Mouse (Mus musculus) limb, embryonic 15.5 days (tissue): Measurements from ENCODE around the gene Slc34a2. TPM values are rescaled to one million over a fixed set of nuclear protein-coding genes. Genes with fewer than 3 reads are reported as not detected.
A peak's percentile ranks its signal among the peaks of the same experiment; 100 is the strongest.

Source experiments
- ATAC-seq: fragments of 200-750 bp; cut with Nextera tagmentation; 2 replicates; pipeline ENCODE4 v1.8.0; 2017; ENCODE audit warnings: low read depth, moderate TSS enrichment; ENCODE audit not compliant: insufficient number of reproducible peaks, low FRiP score, low TSS enrichment
- H3K27ac ChIP-seq: fragments of 300-500 bp; sonication (generic); 2 replicates; pipeline ENCODE4 v1.5.1; 2015; ENCODE audit warnings: moderate library complexity, mild to moderate bottlenecking, inconsistent platforms
- H3K27me3 ChIP-seq: fragments of 300-500 bp; sonication (generic); 2 replicates; pipeline ENCODE4 v1.6.1; 2015; ENCODE audit warnings: inconsistent platforms
- H3K36me3 ChIP-seq: fragments of 300-500 bp; sonication (generic); 2 replicates; pipeline ENCODE4 v1.6.1; 2015; ENCODE audit warnings: inconsistent platforms
- H3K4me1 ChIP-seq: fragments of 300-500 bp; sonication (generic); 2 replicates; pipeline ENCODE4 v1.6.1; 2015; ENCODE audit warnings: inconsistent platforms
- H3K4me2 ChIP-seq: fragments of 300-500 bp; sonication (generic); 2 replicates; pipeline ENCODE4 v1.6.1; 2015; ENCODE audit warnings: mild to moderate bottlenecking, inconsistent platforms
- H3K4me3 ChIP-seq: fragments of 300-500 bp; sonication (generic); 2 replicates; pipeline ENCODE4 v1.5.1; 2015; ENCODE audit warnings: mild to moderate bottlenecking, inconsistent platforms
- H3K9ac ChIP-seq: fragments of 300-500 bp; sonication (generic); 2 replicates; pipeline ENCODE4 v1.6.1; 2015; ENCODE audit warnings: inconsistent platforms
- H3K9me3 ChIP-seq: fragments of 300-500 bp; sonication (generic); 2 replicates; pipeline ENCODE4 v1.6.1; 2016; ENCODE audit warnings: inconsistent platforms
- WGBS: fragments of 180-500 bp; shearing (Covaris S2); methylation state at CpG from one replicate; pipeline ENCODE4 v1.1.7; 2015; 5-methylcytosine and 5-hydroxymethylcytosine counted together
- polyA plus RNA-seq: library from polyadenylated mRNA; unstranded; fragments of >200 nt; fragmentation: Nextera tagmentation; extraction: Ambion mirVana; gene quantifications from 2 replicates; pipeline ENCODE4 v1.2.1, GENCODE M21; 2015

The Slc34a2 gene
- polyA plus RNA-seq, 1 experiment from 2014 or later, result 1.4 TPM

DNA sequence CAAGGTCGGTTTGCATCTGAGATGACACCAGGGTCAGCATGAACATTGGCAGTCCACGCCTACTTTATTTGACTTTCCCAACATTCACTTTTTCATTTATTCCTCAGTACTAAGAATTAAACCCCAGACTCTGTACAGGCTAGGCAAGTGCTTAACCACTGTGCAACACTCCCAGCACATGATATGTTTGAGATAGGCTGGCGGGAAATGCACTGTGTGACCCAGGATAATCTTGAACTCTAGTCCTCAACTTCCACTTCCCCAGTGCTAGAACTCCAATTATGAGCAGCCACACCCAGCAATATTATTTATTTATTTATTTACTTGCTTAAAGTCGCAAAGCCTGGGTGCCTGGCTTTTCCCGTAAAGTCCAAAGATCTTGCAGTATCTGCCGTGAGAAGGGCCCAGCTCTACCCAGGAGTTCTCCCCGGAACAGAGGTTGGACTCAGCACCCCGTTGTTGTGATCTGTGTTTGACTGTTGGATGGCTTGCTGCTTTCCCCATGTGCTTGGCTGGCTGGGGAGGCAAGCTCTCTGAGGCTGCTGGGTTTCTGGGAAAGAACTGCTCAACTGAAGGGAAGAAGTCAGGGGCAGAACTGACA, 5.0 kb downstream of the Slc34a2 start:
- Histone ChIP-seq H3K27me3 (no peaks in the 10 kb centered on the region), H3K27ac (no peak overlapping the region), H3K4me3 (no peak overlapping the region), H3K4me1 (peaks cover 6% of the 10 kb centered on the region), H3K4me2 (no peak overlapping the region), H3K9me3 (no peaks in the 10 kb centered on the region), H3K36me3 (no peaks in the 10 kb centered on the region), H3K9ac (no peak overlapping the region)
- WGBS, result 83% methylated on average over 8 of the region's 8 CpGs
- no peak for ATAC-seq

DNA sequence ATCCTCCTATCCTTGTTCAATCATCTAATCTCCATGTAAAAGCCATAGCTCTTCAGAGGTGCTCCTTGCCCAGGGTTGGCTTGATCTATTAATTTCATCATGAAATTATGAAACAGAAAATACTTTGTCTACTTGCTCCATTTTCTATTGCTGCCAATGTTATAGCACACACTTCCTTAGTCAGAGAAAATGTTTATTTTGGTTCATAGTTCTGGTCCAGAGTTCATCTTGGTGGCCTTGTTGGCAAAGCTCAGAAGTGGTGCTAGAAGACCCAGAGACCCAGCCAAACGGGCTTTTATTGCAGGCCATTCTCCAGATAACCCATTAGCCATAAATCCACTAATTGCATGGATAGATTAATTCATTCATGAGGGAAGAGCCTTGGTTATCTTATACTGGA, 5.8 kb downstream of the Slc34a2 start:
- 37% methylated on average over 1 of the region's 1 CpGs for WGBS
- no peaks in the 10 kb centered on the region for H3K9me3 ChIP-seq
- ATAC-seq, result no peak
- H3K4me2 ChIP-seq, result no peak overlapping the region
- H3K27me3 ChIP-seq, result peaks cover 6% of the 10 kb centered on the region
- no peaks in the 10 kb centered on the region for H3K36me3 ChIP-seq
- H3K4me1 ChIP-seq, result peaks cover 6% of the 10 kb centered on the region
- no peak overlapping the region for H3K9ac ChIP-seq
- H3K27ac ChIP-seq, result no peak overlapping the region
- H3K4me3 ChIP-seq, result no peak overlapping the region

DNA sequence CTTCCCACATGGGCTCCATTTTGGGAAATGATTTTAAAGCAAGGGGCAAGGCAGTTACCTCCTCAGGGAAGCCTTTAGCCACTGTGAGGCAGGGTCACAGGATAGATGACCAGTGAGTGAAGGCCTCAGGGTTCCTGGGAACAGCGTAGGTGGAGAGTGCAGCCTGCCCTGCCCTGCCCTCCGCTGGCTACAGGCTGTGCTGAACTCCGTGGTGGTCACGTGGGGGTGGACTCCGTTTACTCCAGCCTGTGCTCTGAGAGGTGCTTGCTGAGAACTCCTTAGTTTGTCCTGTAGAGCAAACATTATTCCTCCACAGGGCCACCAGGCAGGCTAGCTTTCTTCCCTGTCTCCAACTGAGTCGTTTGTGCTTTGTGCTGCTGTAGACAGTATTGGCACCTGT, 10.1 kb downstream of the Slc34a2 start:
- peaks cover 23% of the 10 kb centered on the region for H3K27me3 ChIP-seq
- no peak overlapping the region for H3K27ac ChIP-seq
- 24% methylated on average over 6 of the region's 6 CpGs for WGBS
- H3K4me3 ChIP-seq, result no peak overlapping the region
- H3K4me2 ChIP-seq, result no peak overlapping the region
- no peak for ATAC-seq
- H3K36me3 ChIP-seq, result no peaks in the 10 kb centered on the region
- no peaks in the 10 kb centered on the region for H3K9me3 ChIP-seq
- no peak overlapping the region for H3K9ac ChIP-seq
- H3K4me1 ChIP-seq, result peaks cover 6% of the 10 kb centered on the region

DNA sequence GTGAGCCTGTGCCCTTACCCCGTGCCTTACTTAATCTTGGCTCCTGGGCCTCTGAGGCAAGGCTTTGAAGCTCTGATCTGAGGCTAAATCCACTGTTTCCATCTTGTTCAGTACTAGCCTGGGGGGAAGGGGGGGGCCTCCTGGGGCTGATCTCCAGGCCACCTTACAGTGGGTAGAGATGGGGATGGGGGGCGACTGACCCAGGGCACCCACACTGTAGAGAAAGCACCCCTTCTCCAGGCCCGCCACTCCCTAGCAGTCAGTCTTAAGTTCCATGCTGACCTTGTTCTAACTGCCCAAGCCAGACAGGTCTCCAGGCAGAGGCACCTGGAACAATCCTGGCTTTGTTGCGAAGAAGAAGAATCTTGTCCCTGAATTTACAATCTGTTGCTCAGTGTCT, 10.7 kb downstream of the Slc34a2 start:
- ATAC-seq, result 0 out of 2 replicates have a peak, but pooled peaks have one; percentile 7
- Histone ChIP-seq H3K27me3 (peaks cover 23% of the 10 kb centered on the region), H3K36me3 (no peaks in the 10 kb centered on the region), H3K9me3 (no peaks in the 10 kb centered on the region), H3K9ac (no peak overlapping the region), H3K4me3 (peak overlapping the region; percentile 35), H3K27ac (no peak overlapping the region), H3K4me1 (peaks cover 6% of the 10 kb centered on the region), H3K4me2 (peak overlapping the region; percentile 59)
- WGBS, result 46% methylated on average over 4 of the region's 4 CpGs

DNA sequence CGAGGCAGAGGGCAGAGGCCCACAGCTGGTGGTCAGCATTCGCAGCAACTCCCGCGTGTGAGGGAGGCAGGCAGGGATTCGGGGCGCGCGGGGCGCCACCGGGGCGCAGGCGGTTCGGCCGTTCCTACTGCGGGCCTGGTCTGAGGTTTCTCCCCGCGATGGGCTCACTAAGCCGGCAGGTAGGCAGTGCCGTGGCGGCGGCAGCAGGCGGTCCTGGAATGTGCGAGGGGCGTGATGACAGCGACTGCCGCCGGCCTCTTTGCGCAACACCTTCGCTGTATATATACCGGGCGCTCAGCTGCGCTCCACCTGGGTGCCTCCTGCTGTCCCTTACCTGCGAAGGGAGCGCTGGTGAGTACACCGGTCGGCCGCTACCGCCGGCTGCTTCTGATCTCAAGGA, 11.2 kb downstream of the Slc34a2 start:
- H3K27me3 ChIP-seq, result peaks cover 23% of the 10 kb centered on the region
- H3K36me3 ChIP-seq, result no peaks in the 10 kb centered on the region
- H3K27ac ChIP-seq, result no peak overlapping the region
- peak overlapping the region; percentile 59 for H3K4me2 ChIP-seq
- H3K9ac ChIP-seq, result no peak overlapping the region
- 0 out of 2 replicates have a peak, but pooled peaks have one; percentile 10 for ATAC-seq
- WGBS, result 2% methylated on average over 39 of the region's 39 CpGs
- H3K9me3 ChIP-seq, result no peaks in the 10 kb centered on the region
- peaks cover 6% of the 10 kb centered on the region for H3K4me1 ChIP-seq
- H3K4me3 ChIP-seq, result peak overlapping the region; percentile 35

DNA sequence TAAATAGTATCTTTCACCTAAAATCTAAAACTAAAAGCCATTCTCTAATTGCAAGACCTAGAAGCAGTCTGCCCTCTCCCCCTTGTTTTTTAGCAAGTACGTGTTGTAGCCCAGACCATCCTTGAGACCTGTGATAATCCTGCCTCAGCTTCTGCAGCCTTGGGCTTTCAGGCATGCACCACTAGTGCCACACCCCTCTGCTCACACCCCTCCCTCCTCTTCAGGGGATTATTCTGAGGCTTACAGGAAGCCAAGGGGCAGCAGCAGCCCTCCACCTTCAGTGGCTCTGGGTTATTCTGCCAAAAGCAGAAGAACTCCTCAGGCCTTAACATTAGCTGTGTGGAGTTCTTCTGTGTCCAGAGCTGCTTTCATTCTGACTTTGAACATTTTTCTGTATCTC, 13.1 kb downstream of the Slc34a2 start:
- Histone ChIP-seq H3K9ac (no peak overlapping the region), H3K4me2 (no peak overlapping the region), H3K4me3 (no peak overlapping the region), H3K36me3 (no peaks in the 10 kb centered on the region), H3K9me3 (no peaks in the 10 kb centered on the region), H3K4me1 (peaks cover 6% of the 10 kb centered on the region), H3K27me3 (peaks cover 23% of the 10 kb centered on the region), H3K27ac (no peak overlapping the region)
- WGBS, result 27% methylated on average over 1 of the region's 1 CpGs
- ATAC-seq, result no peak

DNA sequence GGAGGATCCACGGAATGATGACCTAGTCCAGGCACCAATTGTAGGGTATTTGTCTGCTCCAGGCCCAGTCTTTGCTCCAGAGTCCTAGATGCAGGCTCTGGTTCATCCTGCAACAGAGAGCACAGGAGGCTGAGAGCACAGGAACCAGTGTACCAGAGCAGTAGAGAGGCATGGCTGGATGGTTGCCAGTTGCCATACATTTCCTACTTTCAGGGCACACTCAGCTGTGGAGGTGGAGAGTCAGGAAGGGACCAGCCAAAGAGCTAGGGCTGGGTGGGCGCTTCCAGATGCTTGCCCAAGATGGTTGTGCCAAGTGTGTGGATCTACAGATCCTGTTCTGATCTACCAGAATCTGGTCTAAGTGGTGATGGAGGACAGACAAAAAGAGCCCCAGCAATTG, 15.4 kb downstream of the Slc34a2 start:
- Histone ChIP-seq H3K27me3 (peaks cover 22% of the 10 kb centered on the region), H3K4me2 (no peak overlapping the region), H3K9ac (no peak overlapping the region), H3K4me3 (no peak overlapping the region), H3K9me3 (no peaks in the 10 kb centered on the region), H3K36me3 (no peaks in the 10 kb centered on the region), H3K4me1 (peaks cover 6% of the 10 kb centered on the region), H3K27ac (no peak overlapping the region)
- ATAC-seq, result no peak
- WGBS, result 72% methylated on average over 2 of the region's 2 CpGs

DNA sequence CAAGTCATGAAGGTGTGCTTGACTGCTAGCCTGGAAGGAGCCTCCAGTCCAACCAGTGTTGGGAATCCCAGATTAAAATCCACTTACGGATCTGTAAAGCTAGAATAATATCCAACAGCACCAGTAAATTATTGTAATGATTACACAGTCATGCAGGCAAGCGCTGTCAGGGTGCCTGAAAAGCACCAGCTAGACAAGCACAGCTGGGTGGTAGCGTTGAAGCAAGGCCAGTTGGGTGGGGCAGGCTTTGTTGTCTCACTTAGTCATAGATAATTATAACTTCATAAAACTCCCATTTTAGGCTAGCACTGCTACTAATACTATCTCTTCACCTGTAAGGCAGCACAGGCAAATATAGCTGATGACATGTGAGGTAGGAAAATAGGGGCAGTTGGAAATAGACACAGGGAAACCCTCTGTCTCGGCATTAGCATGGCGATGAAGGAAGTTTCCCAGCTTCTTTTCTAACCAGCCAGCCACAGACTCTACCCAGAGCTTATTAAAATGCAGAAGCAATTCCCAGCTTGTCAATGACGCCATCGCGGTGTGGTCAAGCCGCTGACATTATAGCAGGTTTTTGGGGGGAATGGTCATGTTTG, 23.8 kb downstream of the Slc34a2 start:
- no peaks in the 10 kb centered on the region for H3K4me1 ChIP-seq
- H3K36me3 ChIP-seq, result no peaks in the 10 kb centered on the region
- no peaks in the 10 kb centered on the region for H3K9me3 ChIP-seq
- H3K4me2 ChIP-seq, result no peak overlapping the region
- WGBS, result 90% methylated on average over 9 of the region's 9 CpGs
- no peaks in the 10 kb centered on the region for H3K27me3 ChIP-seq
- H3K4me3 ChIP-seq, result no peak overlapping the region
- no peak overlapping the region for H3K9ac ChIP-seq
- H3K27ac ChIP-seq, result no peak overlapping the region
- no peak for ATAC-seq

DNA sequence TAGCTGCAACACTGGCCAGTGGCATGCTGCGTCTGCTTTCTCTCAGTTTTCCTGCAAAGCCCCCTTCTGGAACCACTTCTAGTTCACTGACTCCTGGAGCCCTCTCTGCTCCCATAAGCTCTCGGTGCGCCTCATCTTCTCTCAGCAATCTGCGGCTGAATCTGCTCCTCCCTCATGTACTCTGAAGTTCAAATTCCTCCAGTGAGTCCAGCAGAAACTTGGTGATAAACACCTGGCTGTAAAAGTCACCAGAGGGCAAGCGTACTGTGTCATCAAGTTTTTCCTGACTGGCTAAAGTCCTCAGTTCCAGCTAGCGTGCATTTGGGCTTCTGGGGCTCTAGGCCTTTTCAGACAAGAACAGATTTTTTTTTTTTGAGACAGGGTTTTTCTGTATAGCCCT, 36.7 kb downstream of the Slc34a2 start:
- no peak overlapping the region for H3K4me3 ChIP-seq
- H3K27ac ChIP-seq, result no peak overlapping the region
- no peak for ATAC-seq
- WGBS, result 50% methylated on average over 6 of the region's 6 CpGs
- H3K4me2 ChIP-seq, result no peak overlapping the region
- H3K9me3 ChIP-seq, result no peaks in the 10 kb centered on the region
- H3K27me3 ChIP-seq, result no peaks in the 10 kb centered on the region
- H3K9ac ChIP-seq, result no peak overlapping the region
- no peaks in the 10 kb centered on the region for H3K4me1 ChIP-seq
- H3K36me3 ChIP-seq, result no peaks in the 10 kb centered on the region

DNA sequence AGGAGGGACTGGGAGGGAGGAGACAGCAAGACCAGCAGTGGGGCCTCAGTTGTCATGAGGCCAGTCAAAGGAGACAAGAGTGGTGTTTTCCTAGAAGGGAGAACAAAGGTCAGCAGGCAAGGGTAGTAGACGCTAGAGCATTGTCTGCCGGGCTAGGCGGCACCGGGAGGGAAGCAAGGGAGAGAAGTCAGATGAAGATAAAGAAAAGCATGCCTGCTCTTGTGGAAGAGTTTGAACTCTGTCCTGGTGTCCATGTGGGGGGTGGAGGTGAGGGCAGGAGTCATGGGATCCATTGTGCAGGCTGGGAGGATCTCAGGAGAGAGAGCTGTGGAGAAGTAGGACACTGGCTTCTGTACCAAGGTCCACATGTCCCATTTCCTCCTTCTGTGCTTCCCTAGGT, 40.6 kb downstream of the Slc34a2 start:
- no peak for ATAC-seq
- no peaks in the 10 kb centered on the region for H3K4me1 ChIP-seq
- no peak overlapping the region for H3K27ac ChIP-seq
- no peak overlapping the region for H3K4me3 ChIP-seq
- 85% methylated on average over 4 of the region's 4 CpGs for WGBS
- no peak overlapping the region for H3K9ac ChIP-seq
- H3K9me3 ChIP-seq, result no peaks in the 10 kb centered on the region
- H3K27me3 ChIP-seq, result no peaks in the 10 kb centered on the region
- no peak overlapping the region for H3K4me2 ChIP-seq
- no peaks in the 10 kb centered on the region for H3K36me3 ChIP-seq

DNA sequence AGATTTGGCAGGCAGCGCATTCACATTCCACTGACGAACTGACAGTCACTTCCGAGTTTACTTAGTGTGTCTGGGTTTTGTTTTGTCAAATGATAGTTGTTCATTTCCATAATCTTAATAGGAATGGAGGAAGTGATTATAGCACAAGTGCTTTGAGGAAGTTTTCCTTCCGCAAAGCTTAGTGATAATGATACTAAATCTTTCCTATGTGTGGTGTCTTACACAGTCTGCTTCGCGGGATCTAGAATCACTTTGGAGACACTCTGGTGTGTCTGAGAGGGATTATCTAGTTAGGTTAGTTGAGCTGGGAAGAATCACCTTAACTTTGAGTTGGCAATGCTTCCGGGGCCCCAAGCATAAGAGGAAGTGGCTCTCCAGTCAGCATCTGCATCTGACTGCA, 49.6 kb downstream of the Slc34a2 start:
- Histone ChIP-seq H3K9me3 (no peaks in the 10 kb centered on the region), H3K27me3 (no peaks in the 10 kb centered on the region), H3K36me3 (no peaks in the 10 kb centered on the region), H3K4me3 (no peak overlapping the region), H3K4me1 (no peaks in the 10 kb centered on the region), H3K27ac (no peak overlapping the region), H3K9ac (no peak overlapping the region), H3K4me2 (no peak overlapping the region)
- ATAC-seq, result no peak
- WGBS, result 84% methylated on average over 7 of the region's 7 CpGs

DNA sequence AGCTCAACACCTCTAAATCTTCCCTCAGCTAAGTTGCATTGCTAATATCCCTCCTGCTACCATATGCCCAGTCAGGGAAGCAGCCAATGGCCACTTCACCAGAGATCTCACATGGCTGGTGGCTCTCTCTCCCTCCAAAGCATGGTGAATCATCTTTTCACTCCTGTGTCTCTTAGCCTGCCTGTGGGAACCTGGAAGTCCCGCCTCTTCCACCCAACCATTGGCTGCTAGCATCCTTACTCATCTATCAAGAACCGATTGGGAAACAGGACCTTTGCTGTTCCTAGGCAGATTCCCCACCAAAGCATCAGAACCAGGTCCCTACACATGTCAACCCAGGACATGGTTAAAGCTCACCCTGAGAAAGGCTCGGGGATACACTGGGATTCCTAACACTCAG, 53.5 kb downstream of the Slc34a2 start:
- no peaks in the 10 kb centered on the region for H3K4me1 ChIP-seq
- no peak overlapping the region for H3K27ac ChIP-seq
- H3K4me3 ChIP-seq, result no peak overlapping the region
- H3K9ac ChIP-seq, result no peak overlapping the region
- H3K27me3 ChIP-seq, result no peaks in the 10 kb centered on the region
- no peak for ATAC-seq
- no peak overlapping the region for H3K4me2 ChIP-seq
- 62% methylated on average over 3 of the region's 3 CpGs for WGBS
- H3K36me3 ChIP-seq, result no peaks in the 10 kb centered on the region
- H3K9me3 ChIP-seq, result no peaks in the 10 kb centered on the region
